Mouse (Mus musculus): ENCODE measurements around the gene Aip. TPM values are rescaled to one million over a fixed set of nuclear protein-coding genes. Genes with fewer than 3 reads are reported as not detected.

Gene Aip
- polyA plus RNA-seq, 1 experiment from 2014 or later, result 68.4 TPM

DNA sequence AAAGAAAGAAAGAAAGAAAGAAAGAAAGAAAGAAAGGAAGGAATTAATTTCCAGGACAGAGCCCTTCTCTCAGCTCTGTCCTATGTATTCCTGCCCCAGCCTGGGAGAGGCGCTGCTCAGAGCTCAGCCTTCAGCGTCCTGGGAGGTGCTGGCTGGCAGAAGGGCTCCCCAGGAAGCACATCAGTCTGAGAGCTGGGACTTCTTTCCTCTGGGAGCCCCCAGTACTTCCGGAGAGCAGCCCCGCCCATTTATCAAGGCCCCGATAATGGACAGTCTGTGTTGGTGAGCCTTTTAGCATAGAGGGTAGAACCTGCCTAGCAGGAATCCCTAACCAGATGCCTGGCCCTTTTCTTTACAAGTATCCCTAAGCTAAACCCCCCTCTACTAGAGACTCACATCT, 37.5 kb downstream of the Aip start:
- H3K4me1 ChIP-seq (ENCODE audit: control insufficient read depth, insufficient read depth, low read length), result no peaks in the 10 kb centered on the region
- H3K9me3 ChIP-seq (ENCODE audit: control insufficient read depth, low read length), result no peaks in the 10 kb centered on the region
- no peak overlapping the region for H3K9ac ChIP-seq (ENCODE audit: low read length)
- no peak overlapping the region for H3K4me2 ChIP-seq (ENCODE audit: low read depth)
- ATAC-seq (ENCODE audit: insufficient read depth, low FRiP score, low TSS enrichment) (no peak), DNase-seq (ENCODE audit: low spot score) (no peak)
- WGBS, result 59% methylated on average over 5 of the region's 5 CpGs
- H3K36me3 ChIP-seq (ENCODE audit: control insufficient read depth, insufficient read depth, low read length), result no peaks in the 10 kb centered on the region
- H3K27me3 ChIP-seq (ENCODE audit: control insufficient read depth, insufficient read depth, low read length), result no peaks in the 10 kb centered on the region
- no peak overlapping the region for H3K27ac ChIP-seq (ENCODE audit: low read depth, low read length)
- no peak overlapping the region for H3K4me3 ChIP-seq (ENCODE audit: low read depth, low read length)

DNA sequence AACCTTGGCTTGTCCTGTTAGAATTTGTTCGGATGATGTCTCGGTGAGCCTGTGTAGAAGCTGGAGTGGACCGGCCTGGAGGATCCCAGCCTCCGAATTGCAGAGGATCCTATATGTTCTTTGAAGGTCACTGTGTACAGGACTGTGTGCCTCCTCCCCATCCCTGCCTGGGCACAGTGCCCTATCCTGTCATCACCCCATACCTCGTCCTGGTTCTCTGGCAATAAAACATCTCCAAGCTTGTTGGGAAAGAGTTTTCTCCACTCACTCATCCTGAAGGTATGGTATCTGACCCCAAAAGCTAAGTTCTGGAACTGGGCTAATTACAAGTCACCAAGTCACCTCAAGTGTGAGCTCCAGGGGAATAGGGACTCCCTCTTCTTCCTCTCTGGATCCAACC, 38.6 kb downstream of the Aip start:
- Histone ChIP-seq H3K9ac (ENCODE audit: low read length) (no peak overlapping the region), H3K36me3 (ENCODE audit: control insufficient read depth, insufficient read depth, low read length) (no peaks in the 10 kb centered on the region), H3K27me3 (ENCODE audit: control insufficient read depth, insufficient read depth, low read length) (no peaks in the 10 kb centered on the region), H3K27ac (ENCODE audit: low read depth, low read length) (no peak overlapping the region), H3K4me3 (ENCODE audit: low read depth, low read length) (no peak overlapping the region), H3K4me2 (ENCODE audit: low read depth) (no peak overlapping the region), H3K4me1 (ENCODE audit: control insufficient read depth, insufficient read depth, low read length) (no peaks in the 10 kb centered on the region), H3K9me3 (ENCODE audit: control insufficient read depth, low read length) (no peaks in the 10 kb centered on the region)
- WGBS, result 88% methylated on average over 5 of the region's 5 CpGs
- ATAC-seq (ENCODE audit: insufficient read depth, low FRiP score, low TSS enrichment) (no peak), DNase-seq (ENCODE audit: low spot score) (no peak)

DNA sequence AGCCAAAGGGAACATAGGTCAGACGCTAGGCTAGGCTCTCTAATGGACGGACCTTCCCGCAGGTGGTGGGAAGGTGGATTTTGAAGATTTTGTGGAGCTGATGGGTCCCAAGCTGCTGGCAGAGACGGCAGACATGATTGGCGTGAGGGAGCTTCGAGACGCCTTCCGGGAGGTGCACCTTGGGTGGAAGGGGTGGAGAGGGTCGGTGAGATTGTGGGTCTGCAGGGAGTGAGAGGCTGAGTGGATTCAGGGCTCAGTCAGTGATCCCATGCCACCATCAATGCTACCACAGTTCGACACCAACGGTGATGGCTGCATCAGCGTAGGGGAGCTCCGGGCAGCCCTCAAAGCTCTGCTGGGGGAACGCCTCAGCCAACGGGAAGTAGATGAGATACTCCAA, 39.5 kb downstream of the Aip start:
- no peak overlapping the region for H3K4me3 ChIP-seq (ENCODE audit: low read depth, low read length)
- no peaks in the 10 kb centered on the region for H3K27me3 ChIP-seq (ENCODE audit: control insufficient read depth, insufficient read depth, low read length)
- H3K9me3 ChIP-seq (ENCODE audit: control insufficient read depth, low read length), result no peaks in the 10 kb centered on the region
- H3K27ac ChIP-seq (ENCODE audit: low read depth, low read length), result no peak overlapping the region
- ATAC-seq (ENCODE audit: insufficient read depth, low FRiP score, low TSS enrichment), result no peak
- H3K9ac ChIP-seq (ENCODE audit: low read length), result no peak overlapping the region
- 93% methylated on average over 15 of the region's 15 CpGs for WGBS
- DNase-seq (ENCODE audit: low spot score), result no peak
- no peak overlapping the region for H3K4me2 ChIP-seq (ENCODE audit: low read depth)
- no peaks in the 10 kb centered on the region for H3K36me3 ChIP-seq (ENCODE audit: control insufficient read depth, insufficient read depth, low read length)
- no peaks in the 10 kb centered on the region for H3K4me1 ChIP-seq (ENCODE audit: control insufficient read depth, insufficient read depth, low read length)

DNA sequence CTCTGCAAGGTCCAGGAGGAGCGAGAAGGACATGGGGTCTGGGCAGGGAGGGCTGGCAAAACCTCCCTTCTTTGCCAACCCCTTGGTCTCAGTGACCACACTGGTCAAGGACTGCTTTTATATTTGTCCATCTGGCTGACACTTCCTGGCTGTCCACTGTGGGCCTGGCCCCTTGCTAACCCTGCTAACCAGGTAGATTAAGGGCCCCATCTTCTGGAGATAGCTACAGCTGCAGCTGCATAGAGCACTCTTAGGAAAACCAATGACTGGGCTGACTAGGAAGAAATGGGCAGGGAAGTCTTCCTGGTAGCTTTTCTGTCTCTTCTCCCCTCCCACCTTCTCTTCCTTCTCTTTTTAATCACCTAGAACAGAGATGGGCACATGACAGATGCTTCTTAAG, 40.7 kb downstream of the Aip start:
- Histone ChIP-seq H3K4me2 (ENCODE audit: low read depth) (no peak overlapping the region), H3K36me3 (ENCODE audit: control insufficient read depth, insufficient read depth, low read length) (no peaks in the 10 kb centered on the region), H3K4me3 (ENCODE audit: low read depth, low read length) (no peak overlapping the region), H3K27ac (ENCODE audit: low read depth, low read length) (no peak overlapping the region), H3K9me3 (ENCODE audit: control insufficient read depth, low read length) (no peaks in the 10 kb centered on the region), H3K9ac (ENCODE audit: low read length) (no peak overlapping the region), H3K4me1 (ENCODE audit: control insufficient read depth, insufficient read depth, low read length) (no peaks in the 10 kb centered on the region), H3K27me3 (ENCODE audit: control insufficient read depth, insufficient read depth, low read length) (no peaks in the 10 kb centered on the region)
- DNase-seq (ENCODE audit: low spot score) (no peak), ATAC-seq (ENCODE audit: insufficient read depth, low FRiP score, low TSS enrichment) (no peak)
- WGBS, result 77% methylated on average over 1 of the region's 1 CpGs

DNA sequence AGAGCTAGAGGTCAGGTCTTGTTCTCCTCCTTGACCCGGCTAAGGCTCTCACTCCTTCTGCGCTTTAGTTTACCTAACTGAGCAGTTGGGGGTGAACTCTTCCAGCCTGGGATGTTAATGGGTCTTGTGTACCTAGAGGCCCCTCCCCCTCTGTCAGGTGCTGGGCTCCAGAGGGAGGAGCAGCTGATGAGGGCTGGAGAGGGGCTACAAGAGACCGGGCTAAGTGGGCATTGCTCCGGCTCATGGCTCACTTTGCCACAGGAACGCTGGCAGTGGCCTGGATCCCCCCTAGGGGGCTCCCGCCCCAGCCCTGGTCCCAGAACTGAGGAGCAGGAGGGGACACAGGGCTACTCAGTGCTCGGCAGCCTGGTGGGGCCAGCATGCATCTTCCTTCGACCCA, 41.8 kb downstream of the Aip start:
- H3K4me2 ChIP-seq (ENCODE audit: low read depth), result no peak overlapping the region
- H3K9me3 ChIP-seq (ENCODE audit: control insufficient read depth, low read length), result no peaks in the 10 kb centered on the region
- 38% methylated on average over 8 of the region's 8 CpGs for WGBS
- H3K4me1 ChIP-seq (ENCODE audit: control insufficient read depth, insufficient read depth, low read length), result no peaks in the 10 kb centered on the region
- H3K4me3 ChIP-seq (ENCODE audit: low read depth, low read length), result no peak overlapping the region
- no peak overlapping the region for H3K27ac ChIP-seq (ENCODE audit: low read depth, low read length)
- H3K9ac ChIP-seq (ENCODE audit: low read length), result no peak overlapping the region
- ATAC-seq (ENCODE audit: insufficient read depth, low FRiP score, low TSS enrichment), result no peak
- no peak for DNase-seq (ENCODE audit: low spot score)
- H3K27me3 ChIP-seq (ENCODE audit: control insufficient read depth, insufficient read depth, low read length), result no peaks in the 10 kb centered on the region
- no peaks in the 10 kb centered on the region for H3K36me3 ChIP-seq (ENCODE audit: control insufficient read depth, insufficient read depth, low read length)

DNA sequence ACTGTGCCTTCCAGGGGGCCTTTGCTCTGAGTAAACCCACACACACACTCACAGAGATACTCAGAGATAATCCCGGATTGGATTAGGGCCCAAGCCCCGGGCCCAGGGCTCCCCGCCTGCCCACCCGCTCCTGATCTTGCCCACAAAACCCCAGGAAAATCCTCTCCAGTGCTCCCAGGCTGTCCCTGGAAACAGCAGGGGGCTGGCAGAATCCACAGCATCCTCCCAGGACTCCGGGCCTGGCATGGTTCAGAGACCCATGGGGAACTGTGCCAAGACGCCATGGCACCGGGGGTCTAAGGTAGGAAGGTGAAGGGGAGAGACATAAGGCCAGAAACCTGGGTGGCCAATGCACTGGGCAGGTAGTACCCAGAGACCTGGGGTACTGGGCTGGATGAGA, 42.3 kb downstream of the Aip start:
- H3K27ac ChIP-seq (ENCODE audit: low read depth, low read length), result no peak overlapping the region
- no peak overlapping the region for H3K4me3 ChIP-seq (ENCODE audit: low read depth, low read length)
- H3K4me1 ChIP-seq (ENCODE audit: control insufficient read depth, insufficient read depth, low read length), result no peaks in the 10 kb centered on the region
- DNase-seq (ENCODE audit: low spot score) (no peak), ATAC-seq (ENCODE audit: insufficient read depth, low FRiP score, low TSS enrichment) (no peak)
- no peaks in the 10 kb centered on the region for H3K9me3 ChIP-seq (ENCODE audit: control insufficient read depth, low read length)
- H3K27me3 ChIP-seq (ENCODE audit: control insufficient read depth, insufficient read depth, low read length), result no peaks in the 10 kb centered on the region
- 83% methylated on average over 7 of the region's 7 CpGs for WGBS
- H3K36me3 ChIP-seq (ENCODE audit: control insufficient read depth, insufficient read depth, low read length), result no peaks in the 10 kb centered on the region
- no peak overlapping the region for H3K4me2 ChIP-seq (ENCODE audit: low read depth)
- no peak overlapping the region for H3K9ac ChIP-seq (ENCODE audit: low read length)

DNA sequence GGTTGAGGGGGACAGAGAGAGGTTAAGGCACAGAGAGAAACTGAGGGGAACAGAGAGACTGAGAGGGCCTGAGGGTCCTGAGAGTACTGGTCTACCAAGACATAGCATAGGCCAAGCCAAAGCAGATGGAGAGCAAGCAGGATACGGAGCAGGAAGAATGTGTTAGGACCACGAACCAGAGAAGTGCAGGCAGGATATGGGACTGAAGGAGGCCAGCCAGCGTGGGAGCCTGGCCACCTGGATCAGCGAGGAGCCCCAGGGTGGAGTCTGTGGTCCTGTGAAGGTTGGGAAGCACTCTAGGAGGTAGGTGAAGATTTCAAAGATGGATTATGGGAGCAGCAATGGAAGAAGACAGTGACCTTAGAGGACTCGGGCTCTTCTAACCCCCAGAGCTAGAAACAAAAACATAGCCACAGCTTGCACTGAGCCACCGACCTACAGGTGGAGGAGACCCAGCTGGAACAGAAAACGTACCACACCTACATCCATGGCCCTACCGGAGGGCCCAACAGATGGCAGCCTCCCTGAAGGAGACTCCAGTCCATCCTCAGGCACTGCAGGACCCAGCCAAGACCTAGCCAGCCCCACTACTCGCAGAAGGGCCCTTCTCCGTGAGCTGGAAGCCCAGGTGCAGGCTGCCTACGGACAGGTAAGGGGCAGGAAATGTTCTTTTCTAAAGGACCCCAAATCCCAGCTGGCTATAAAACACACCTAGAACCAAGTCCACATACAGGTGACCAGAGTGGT, 43.3 kb downstream of the Aip start:
- Histone ChIP-seq H3K4me3 (ENCODE audit: low read depth, low read length) (no peak overlapping the region), H3K4me2 (ENCODE audit: low read depth) (no peak overlapping the region), H3K4me1 (ENCODE audit: control insufficient read depth, insufficient read depth, low read length) (no peaks in the 10 kb centered on the region), H3K9ac (ENCODE audit: low read length) (no peak overlapping the region), H3K27ac (ENCODE audit: low read depth, low read length) (no peak overlapping the region), H3K27me3 (ENCODE audit: control insufficient read depth, insufficient read depth, low read length) (no peaks in the 10 kb centered on the region), H3K36me3 (ENCODE audit: control insufficient read depth, insufficient read depth, low read length) (no peaks in the 10 kb centered on the region), H3K9me3 (ENCODE audit: control insufficient read depth, low read length) (no peaks in the 10 kb centered on the region)
- 84% methylated on average over 11 of the region's 11 CpGs for WGBS
- DNase-seq (ENCODE audit: low spot score) (no peak), ATAC-seq (ENCODE audit: insufficient read depth, low FRiP score, low TSS enrichment) (no peak)

DNA sequence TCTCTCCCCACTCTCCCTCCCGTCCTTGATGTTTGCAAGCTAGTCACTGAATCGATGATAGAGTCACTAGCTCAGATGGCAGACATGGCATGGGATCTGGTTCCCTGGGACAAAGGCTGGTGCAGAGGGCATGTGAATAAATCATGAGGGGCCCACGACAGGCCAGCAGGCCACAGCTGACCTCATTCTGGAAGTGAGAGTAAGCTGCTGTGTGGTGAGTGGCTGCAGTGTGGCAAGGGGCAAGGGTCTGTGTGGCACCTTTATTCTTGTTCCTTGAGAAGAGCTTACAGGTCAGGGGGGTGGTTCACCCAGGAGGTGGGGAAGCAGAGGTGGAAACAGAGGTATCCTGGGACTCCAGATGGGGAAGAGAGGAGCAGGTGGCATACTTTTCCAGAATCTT, 44.3 kb downstream of the Aip start, which contains the start of gene Cabp2:
Gene Cabp2 (plus strand): TSS at position 185 of the 400 bp plus-strand sequence.
- WGBS, result 61% methylated on average over 3 of the region's 3 CpGs
- H3K27me3 ChIP-seq (ENCODE audit: control insufficient read depth, insufficient read depth, low read length), result no peaks in the 10 kb centered on the region
- ATAC-seq (ENCODE audit: insufficient read depth, low FRiP score, low TSS enrichment), result no peak

DNA sequence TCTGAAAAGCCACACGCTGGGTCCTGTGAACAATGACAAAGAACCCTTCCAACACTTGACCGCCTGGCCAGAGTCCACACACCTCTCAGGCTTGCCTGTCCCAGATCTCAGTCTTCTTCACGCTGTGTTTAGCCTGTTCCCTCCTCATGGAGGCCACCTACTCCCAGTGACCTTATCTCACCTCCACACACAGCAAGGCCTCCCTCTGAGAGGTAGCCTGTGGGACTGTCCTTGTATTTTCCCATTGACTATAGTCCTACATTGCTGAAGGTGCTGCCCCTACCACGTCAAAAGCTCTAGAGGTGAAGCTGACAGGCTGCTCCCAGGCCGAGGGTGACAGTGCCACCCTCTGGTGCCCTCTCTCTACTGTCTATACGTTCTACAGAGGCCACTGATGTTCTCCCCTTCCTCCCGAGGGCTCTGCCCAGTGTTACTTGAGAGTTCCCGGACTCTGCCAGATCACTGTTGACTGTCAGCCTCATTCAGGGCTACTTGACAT, 45.1 kb downstream of the Aip start:
- 69% methylated on average over 8 of the region's 8 CpGs for WGBS
- no peak overlapping the region for H3K27ac ChIP-seq (ENCODE audit: low read depth, low read length)
- no peak overlapping the region for H3K9ac ChIP-seq (ENCODE audit: low read length)
- H3K36me3 ChIP-seq (ENCODE audit: control insufficient read depth, insufficient read depth, low read length), result no peaks in the 10 kb centered on the region
- DNase-seq (ENCODE audit: low spot score) (no peak), ATAC-seq (ENCODE audit: insufficient read depth, low FRiP score, low TSS enrichment) (no peak)
- no peaks in the 10 kb centered on the region for H3K27me3 ChIP-seq (ENCODE audit: control insufficient read depth, insufficient read depth, low read length)
- H3K4me3 ChIP-seq (ENCODE audit: low read depth, low read length), result no peak overlapping the region
- no peaks in the 10 kb centered on the region for H3K4me1 ChIP-seq (ENCODE audit: control insufficient read depth, insufficient read depth, low read length)
- no peak overlapping the region for H3K4me2 ChIP-seq (ENCODE audit: low read depth)
- no peaks in the 10 kb centered on the region for H3K9me3 ChIP-seq (ENCODE audit: control insufficient read depth, low read length)

More for the DNA sequence above, 44.3 kb downstream of the Aip start, which contains the start of gene Cabp2:
- H3K9ac ChIP-seq (ENCODE audit: low read length), result no peak within 1 kb of the TSS
- no peak for DNase-seq (ENCODE audit: low spot score)
- H3K4me2 ChIP-seq (ENCODE audit: low read depth), result no peak within 1 kb of the TSS
- no peaks in the 10 kb centered on the region for H3K36me3 ChIP-seq (ENCODE audit: control insufficient read depth, insufficient read depth, low read length)
- no peaks in the 10 kb centered on the region for H3K4me1 ChIP-seq (ENCODE audit: control insufficient read depth, insufficient read depth, low read length)
- no peak within 1 kb of the TSS for H3K4me3 ChIP-seq (ENCODE audit: low read depth, low read length)
- H3K9me3 ChIP-seq (ENCODE audit: control insufficient read depth, low read length), result no peaks in the 10 kb centered on the region
- H3K27ac ChIP-seq (ENCODE audit: low read depth, low read length), result no peak within 1 kb of the TSS

All from neural tube, embryonic 11.5 days (tissue).